Mouse (Mus musculus): ENCODE results near the gene Foxp1. TPM values are rescaled to one million over a fixed set of nuclear protein-coding genes. Genes with fewer than 3 reads are reported as not detected.

Gene Foxp1
- total and polyA plus RNA-seq, 2 experiments from 2014 or later: 112 to 167 TPM

GRCm38 (mm10) chr6:99145033-99145432 lies 377.5 kb downstream of the Foxp1 start:
- ATAC-seq: no peak
- DNase-seq: no peak
- WGBS: 90% methylated on average over 7 of the region's 7 CpGs
- Histone ChIP-seq H3K27ac (ENCODE audit: low read depth, low read length) (no peak overlapping the region), H3K4me2 (ENCODE audit: low read depth) (no peak overlapping the region), H3K9ac (no peak overlapping the region), H3K4me1 (ENCODE audit: insufficient read depth) (no peaks in the 10 kb centered on the region), H3K4me3 (ENCODE audit: low read depth, low read length) (no peak overlapping the region), H3K9me3 (ENCODE audit: low read length) (no peaks in the 10 kb centered on the region), H3K27me3 (ENCODE audit: insufficient read depth, low read length) (no peaks in the 10 kb centered on the region), H3K36me3 (ENCODE audit: insufficient read depth) (no peaks in the 10 kb centered on the region)
- TF ChIP-seq CTCF (IDR thresholded peaks at IDR 0.05; ENCODE audit: low read depth): no peak

GRCm38 (mm10) chr6:99143756-99144036 lies 378.8 kb downstream of the Foxp1 start:
- Histone ChIP-seq H3K4me3 (ENCODE audit: low read depth, low read length) (no peak overlapping the region), H3K9ac (no peak overlapping the region), H3K9me3 (ENCODE audit: low read length) (no peaks in the 10 kb centered on the region), H3K27me3 (ENCODE audit: insufficient read depth, low read length) (no peaks in the 10 kb centered on the region), H3K36me3 (ENCODE audit: insufficient read depth) (no peaks in the 10 kb centered on the region), H3K4me1 (ENCODE audit: insufficient read depth) (no peaks in the 10 kb centered on the region), H3K4me2 (ENCODE audit: low read depth) (no peak overlapping the region), H3K27ac (ENCODE audit: low read depth, low read length) (no peak overlapping the region)
- no peak for TF ChIP-seq CTCF (IDR thresholded peaks at IDR 0.05; ENCODE audit: low read depth)
- WGBS: 82% methylated on average over 4 of the region's 4 CpGs
- DNase-seq (no peak), ATAC-seq (no peak)

- Histone ChIP-seq H3K36me3 (ENCODE audit: insufficient read depth) (no peaks in the 10 kb centered on the region), H3K9me3 (ENCODE audit: low read length) (no peaks in the 10 kb centered on the region), H3K4me1 (ENCODE audit: insufficient read depth) (no peaks in the 10 kb centered on the region), H3K4me3 (ENCODE audit: low read depth, low read length) (no peak overlapping the region), H3K9ac (no peak overlapping the region), H3K4me2 (ENCODE audit: low read depth) (no peak overlapping the region), H3K27me3 (ENCODE audit: insufficient read depth, low read length) (no peaks in the 10 kb centered on the region), H3K27ac (ENCODE audit: low read depth, low read length) (0 out of 2 replicates have a peak overlapping the region, but pooled peaks have one; percentile 29)
- DNase-seq (no peak), ATAC-seq (no peak)
- WGBS: 52% methylated on average over 10 of the region's 10 CpGs
- no peak for TF ChIP-seq CTCF (IDR thresholded peaks at IDR 0.05; ENCODE audit: low read depth)
Observed at GRCm38 (mm10) chr6:99142900-99143755, 379.4 kb downstream of the Foxp1 start.

- Histone ChIP-seq H3K9me3 (ENCODE audit: low read length) (no peaks in the 10 kb centered on the region), H3K4me3 (ENCODE audit: low read depth, low read length) (no peak overlapping the region), H3K9ac (no peak overlapping the region), H3K36me3 (ENCODE audit: insufficient read depth) (no peaks in the 10 kb centered on the region), H3K4me1 (ENCODE audit: insufficient read depth) (peaks cover 12% of the 10 kb centered on the region; the same call in 1 of the 2 replicates), H3K4me2 (ENCODE audit: low read depth) (no peak overlapping the region), H3K27me3 (ENCODE audit: insufficient read depth, low read length) (no peaks in the 10 kb centered on the region), H3K27ac (ENCODE audit: low read depth, low read length) (no peak overlapping the region)
- DNase-seq (no peak), ATAC-seq (no peak)
- WGBS: 56% methylated on average over 11 of the region's 11 CpGs
- TF ChIP-seq CTCF (IDR thresholded peaks at IDR 0.05; ENCODE audit: low read depth): no peak
Observed at GRCm38 (mm10) chr6:99138041-99138440, 384.5 kb downstream of the Foxp1 start.

- H3K36me3 ChIP-seq (ENCODE audit: insufficient read depth): no peaks in the 10 kb centered on the region
- no peaks in the 10 kb centered on the region for H3K27me3 ChIP-seq (ENCODE audit: insufficient read depth, low read length)
- H3K4me2 ChIP-seq (ENCODE audit: low read depth): no peak overlapping the region
- ATAC-seq: no peak; the same call in 1 of the 2 replicates
- H3K27ac ChIP-seq (ENCODE audit: low read depth, low read length): no peak overlapping the region
- H3K9me3 ChIP-seq (ENCODE audit: low read length): no peaks in the 10 kb centered on the region
- no peak overlapping the region for H3K9ac ChIP-seq
- H3K4me1 ChIP-seq (ENCODE audit: insufficient read depth): peaks cover 12% of the 10 kb centered on the region; the same call in 1 of the 2 replicates
- DNase-seq: peak; percentile 30
- no peak for TF ChIP-seq CTCF (IDR thresholded peaks at IDR 0.05; ENCODE audit: low read depth)
- 41% methylated on average over 11 of the region's 11 CpGs for WGBS
- no peak overlapping the region for H3K4me3 ChIP-seq (ENCODE audit: low read depth, low read length)
Observed at GRCm38 (mm10) chr6:99137071-99137470, 385.4 kb downstream of the Foxp1 start.

GRCm38 (mm10) chr6:99135938-99136729 lies 386.4 kb downstream of the Foxp1 start:
- ATAC-seq: no peak
- Histone ChIP-seq H3K36me3 (ENCODE audit: insufficient read depth) (no peaks in the 10 kb centered on the region), H3K9me3 (ENCODE audit: low read length) (no peaks in the 10 kb centered on the region), H3K4me1 (ENCODE audit: insufficient read depth) (peaks cover 12% of the 10 kb centered on the region; the same call in 1 of the 2 replicates), H3K4me3 (ENCODE audit: low read depth, low read length) (no peak overlapping the region), H3K4me2 (ENCODE audit: low read depth) (no peak overlapping the region), H3K9ac (no peak overlapping the region), H3K27me3 (ENCODE audit: insufficient read depth, low read length) (no peaks in the 10 kb centered on the region), H3K27ac (ENCODE audit: low read depth, low read length) (no peak overlapping the region)
- TF ChIP-seq CTCF (IDR thresholded peaks at IDR 0.05; ENCODE audit: low read depth): no peak
- DNase-seq: no peak
- WGBS: 21% methylated on average over 11 of the region's 11 CpGs

GRCm38 (mm10) chr6:99131815-99132214 lies 390.7 kb downstream of the Foxp1 start:
- Histone ChIP-seq H3K27me3 (ENCODE audit: insufficient read depth, low read length) (no peaks in the 10 kb centered on the region), H3K9me3 (ENCODE audit: low read length) (no peaks in the 10 kb centered on the region), H3K36me3 (ENCODE audit: insufficient read depth) (no peaks in the 10 kb centered on the region), H3K9ac (no peak overlapping the region), H3K4me3 (ENCODE audit: low read depth, low read length) (no peak overlapping the region), H3K4me1 (ENCODE audit: insufficient read depth) (peaks cover 2% of the 10 kb centered on the region; the same call in 1 of the 2 replicates), H3K27ac (ENCODE audit: low read depth, low read length) (no peak overlapping the region), H3K4me2 (ENCODE audit: low read depth) (no peak overlapping the region)
- WGBS: 30% methylated on average over 4 of the region's 4 CpGs
- no peak for TF ChIP-seq CTCF (IDR thresholded peaks at IDR 0.05; ENCODE audit: low read depth)
- no peak for ATAC-seq
- DNase-seq: no peak
